9 mouse cellular contexts compared by ENCODE assay signal in genomic region chr1:131074524-131074938, GRCm38 (mm10). TPM values are rescaled to one million over a fixed set of nuclear protein-coding genes. Genes with fewer than 3 reads are reported as not detected.
DNase-seq lines count a peak whose midpoint lies in the region; ATAC-seq lines count a peak whose summit lies in the region.
"Had no signal": no experiment of that assay in that cellular context is flagged by ENCODE, and none has a peak within 500 bp of the region (broad histone marks: within the 10 kb centered on the region; RNA-seq: fewer than 3 reads in every experiment).

No protein-coding gene starts in this region.

- peaks cover 71% of the 10 kb centered on the region for H3K4me1 ChIP-seq in embryonic facial prominence, embryonic 10.5 days
- H3K4me1 ChIP-seq in hindbrain, embryonic 14.5 days (replicated peaks; ENCODE audit: control insufficient read depth, insufficient read depth, low read length), result peaks cover 39% of the 10 kb centered on the region

- no peak overlapping the region for H3K9ac ChIP-seq in hindbrain, embryonic 14.5 days

- ATAC-seq in hindbrain, embryonic 14.5 days (ENCODE audit: low FRiP score), result peak; percentile 43; the same call in 1 of the 2 replicates
- peak; percentile 61 for ATAC-seq in megakaryocyte progenitor cell, adult 5-6 weeks (replicated peaks; ENCODE audit: poor library complexity)

- intact Hi-C loops in heart, postnatal 10 days (cut with DNase I), result loop anchor here (5.0 kb wide), 1 partner anchor 1998 kb away; no protein-coding TSS in a partner anchor

- peak; percentile 95 for DNase-seq in heart, adult 11 months
- DNase-seq in heart, postnatal 10 days, result no peak
- DNase-seq in embryonic facial prominence, embryonic 10.5 days (ENCODE audit: low spot score), result no peak
- peak; percentile 56 for DNase-seq in hindbrain, embryonic 14.5 days (ENCODE audit: low spot score)
- DNase-seq in embryo, embryonic 10 days (ENCODE audit: low spot score), result no peak
- DNase-seq in urinary bladder, postnatal 25 days (ENCODE audit: low spot score), result no peak
- DNase-seq in spleen, postnatal 14 days (ENCODE audit: low spot score in 2 of 2), result no peak

- WGBS in embryonic facial prominence, embryonic 10.5 days, result 89% methylated on average over 8 of the region's 8 CpGs
- WGBS in hindbrain, embryonic 14.5 days, result 57% methylated on average over 8 of the region's 8 CpGs

- peak overlapping the region; percentile 30; the same call in 1 of the 2 replicates for H3K27ac ChIP-seq in embryonic facial prominence, embryonic 10.5 days (replicated peaks)
- peak overlapping the region; percentile 72 for H3K27ac ChIP-seq in hindbrain, embryonic 14.5 days

- H3K9me3 ChIP-seq in embryonic facial prominence, embryonic 10.5 days, result no peaks in the 10 kb centered on the region
- no peaks in the 10 kb centered on the region for H3K9me3 ChIP-seq in hindbrain, embryonic 14.5 days (ENCODE audit: control insufficient read depth, low read length)

- H3K4me3 ChIP-seq in embryonic facial prominence, embryonic 10.5 days, result no peak overlapping the region
- no peak overlapping the region for H3K4me3 ChIP-seq in hindbrain, embryonic 14.5 days (replicated peaks; ENCODE audit: low read length)

- no peaks in the 10 kb centered on the region for H3K36me3 ChIP-seq in embryonic facial prominence, embryonic 10.5 days (replicated peaks)
- H3K36me3 ChIP-seq in hindbrain, embryonic 14.5 days (replicated peaks; ENCODE audit: control insufficient read depth, insufficient read depth), result no peaks in the 10 kb centered on the region

- H3K4me2 ChIP-seq in hindbrain, embryonic 14.5 days (replicated peaks), result no peak overlapping the region

- no peaks in the 10 kb centered on the region for H3K27me3 ChIP-seq in embryonic facial prominence, embryonic 10.5 days (replicated peaks; ENCODE audit: low read depth, poor library complexity, severe bottlenecking)
- no peaks in the 10 kb centered on the region for H3K27me3 ChIP-seq in hindbrain, embryonic 14.5 days (ENCODE audit: control insufficient read depth, insufficient read depth, low read length)

RNA-seq across cellular contexts. Expression of gene Mapkapk2, which starts 23.1 kb away (rescaled TPM):
- 100 to 1,000 TPM; 204 to 224 TPM for total RNA-seq in heart, postnatal 10 days (2021)
- 44.4 and 45.4 TPM in 2 replicates for polyA plus RNA-seq in embryonic facial prominence, embryonic 10.5 days (2016; fragmentation: Nextera tagmentation; extraction: Ambion mirVana)
- polyA plus RNA-seq in hindbrain, embryonic 14.5 days (2014; fragmentation: Nextera tagmentation; extraction: Ambion mirVana), result 22.5 and 23.7 TPM in 2 replicates
- total RNA-seq in megakaryocyte progenitor cell, adult 5-6 weeks (2015), result 196 and 217 TPM in 2 replicates
- 196 and 233 TPM in 2 replicates for total RNA-seq in megakaryocyte progenitor cell, adult 5-6 weeks (2017)

RNA-seq across cellular contexts. Expression of gene Il10, which starts 54.9 kb away (rescaled TPM):
- total RNA-seq in heart, postnatal 10 days (2021), result not detected
- not detected in 2 replicates for polyA plus RNA-seq in embryonic facial prominence, embryonic 10.5 days (2016; fragmentation: Nextera tagmentation; extraction: Ambion mirVana)
- polyA plus RNA-seq in hindbrain, embryonic 14.5 days (2014; fragmentation: Nextera tagmentation; extraction: Ambion mirVana), result not detected in 2 replicates
- 0.32 TPM in 1 of 2 replicates, not detected in the other for total RNA-seq in megakaryocyte progenitor cell, adult 5-6 weeks (2015)
- total RNA-seq in megakaryocyte progenitor cell, adult 5-6 weeks (2017), result not detected in 2 replicates
- total RNA-seq: layer of hippocampus, postnatal 25 days had no signal

Comparison
In these comparisons a context has a peak if more than half of its experiments do, and no peak if none do; other contexts are left out.
1. DNase-seq: peak in heart, adult 11 months (single experiment) and hindbrain, embryonic 14.5 days (single experiment); none in heart, postnatal 10 days (0 of 2), embryonic facial prominence, embryonic 10.5 days (single experiment), embryo, embryonic 10 days (single experiment), urinary bladder, postnatal 25 days (single experiment) and spleen, postnatal 14 days (0 of 2).